Mouse (Mus musculus) adrenal gland, adult 2 months (tissue): ENCODE measurements around the gene Serinc4. TPM values are rescaled to one million over a fixed set of nuclear protein-coding genes. Genes with fewer than 3 reads are reported as not detected.
"Not testable (repeated sequence)": the region's sequence is repeated elsewhere in the genome, so short reads cannot be mapped to it uniquely, and the experiment has no call there.

Experiments
- DNase-seq: peaks from one replicate; pipeline ENCODE4 v3.0.0; 2021
- long read RNA-seq: library from polyadenylated mRNA; stranded (forward); transcript quantifications from one replicate; pipeline ENCODE4 v2.0.0, GENCODE M21; 2021
- polyA plus RNA-seq: library from polyadenylated mRNA; depleted of rRNA; stranded (reverse); fragments of >200 nt; gene quantifications from 2 replicates; pipeline ENCODE4 v1.2.3, GENCODE M21; 2012; rRNA removed
- total RNA-seq, 2 experiments: library from RNA; stranded (reverse); gene quantifications; 2 replicates each; pipeline ENCODE4 v1.2.3; 2021

Gene Serinc4
- total RNA-seq (under 1 TPM in 1 of 2 experiments, not detected in 1; 0.21 TPM), polyA plus RNA-seq (0.16 and 0.20 TPM in 2 replicates)
- long read RNA-seq = 0 reads

- peak; percentile 91 for DNase-seq
These were observed at the start of gene Serinc4 for GRCm38 (mm10) chr2:121456692-121457642. TSS of gene Serinc4 (minus strand) at chr2:121456781.

- DNase-seq = not testable (repeated sequence)
These were observed 45.0 kb upstream of the Serinc4 start for GRCm38 (mm10) chr2:121501550-121501949.

GRCm38 (mm10) chr2:121484403-121484802 lies 27.8 kb upstream of the Serinc4 start:
- not testable (repeated sequence) for DNase-seq

GRCm38 (mm10) chr2:121483576-121483975 lies 27.0 kb upstream of the Serinc4 start:
- DNase-seq = no peak

- DNase-seq = not testable (repeated sequence)
These were observed 24.3 kb upstream of the Serinc4 start for GRCm38 (mm10) chr2:121480916-121481315.

- DNase-seq = peak; percentile 24
These were observed 23.9 kb upstream of the Serinc4 start for GRCm38 (mm10) chr2:121480498-121480897.

- no peak for DNase-seq
These were observed 21.1 kb upstream of the Serinc4 start for GRCm38 (mm10) chr2:121477491-121478266.

- DNase-seq = not testable (repeated sequence)
These were observed 18.7 kb upstream of the Serinc4 start for GRCm38 (mm10) chr2:121475306-121475705.

- no peak for DNase-seq
These were observed 17.6 kb upstream of the Serinc4 start for GRCm38 (mm10) chr2:121474180-121474535.

- peak; percentile 86 for DNase-seq
These were observed 17.0 kb upstream of the Serinc4 start, which contains the start of gene Mfap1b for GRCm38 (mm10) chr2:121473301-121474179. TSS of gene Mfap1b (minus strand) at chr2:121474067.

- not testable (repeated sequence) for DNase-seq
These were observed 16.2 kb upstream of the Serinc4 start for GRCm38 (mm10) chr2:121472783-121473182.

GRCm38 (mm10) chr2:121468982-121469381 lies 12.4 kb upstream of the Serinc4 start:
- DNase-seq = not testable (repeated sequence)

- no peak for DNase-seq
These were observed 3.5 kb upstream of the Serinc4 start for GRCm38 (mm10) chr2:121460071-121460470.

GRCm38 (mm10) chr2:121455534-121455933 lies 1.0 kb downstream of the Serinc4 start:
- no peak for DNase-seq

- no peak for DNase-seq
These were observed 2.7 kb downstream of the Serinc4 start for GRCm38 (mm10) chr2:121453917-121454316.

GRCm38 (mm10) chr2:121452990-121453389 lies 3.6 kb downstream of the Serinc4 start, which contains the start of gene Hypk:
TSS of gene Hypk (plus strand) at chr2:121453290.
- no peak for DNase-seq

GRCm38 (mm10) chr2:121452361-121452760 lies 4.2 kb downstream of the Serinc4 start:
- DNase-seq = peak; percentile 29

- peak; percentile 42 for DNase-seq
These were observed 6.5 kb downstream of the Serinc4 start for GRCm38 (mm10) chr2:121450093-121450492.

GRCm38 (mm10) chr2:121449545-121450011 lies 7.0 kb downstream of the Serinc4 start:
- no peak for DNase-seq

- peak; percentile 100 for DNase-seq
These were observed 7.6 kb downstream of the Serinc4 start, which contains the start of gene Serf2 for GRCm38 (mm10) chr2:121448739-121449535. TSS of gene Serf2 (plus strand) at chr2:121449195.
